Mouse (Mus musculus): ENCODE results near the gene Adam15.

Adam15 gene

DNA sequence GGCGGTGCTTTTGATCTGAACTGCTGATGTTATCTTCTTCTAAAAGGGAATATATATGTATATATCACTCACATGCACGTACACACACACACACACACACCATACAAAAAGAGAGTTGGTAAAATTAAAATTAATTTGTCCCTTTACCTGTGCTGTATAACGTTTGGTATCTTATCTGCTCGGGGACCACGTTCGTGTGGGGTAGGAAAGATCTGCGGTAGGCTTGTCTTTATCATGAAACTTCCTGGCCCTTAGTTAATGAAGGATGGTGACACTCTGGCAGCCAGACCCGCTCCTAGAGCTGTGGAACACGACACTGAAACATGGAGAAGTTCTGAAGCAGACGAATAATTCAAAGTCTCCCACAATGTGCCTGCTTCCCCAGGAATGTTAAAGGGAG lies 57.9 kb downstream of the Adam15 start:
- Histone ChIP-seq H3K36me3 (ENCODE audit: insufficient read depth, low read length) (no peaks in the 10 kb centered on the region), H3K27me3 (ENCODE audit: insufficient read depth, low read length) (peaks cover 9% of the 10 kb centered on the region; the same call in 1 of the 2 replicates), H3K4me3 (replicated peaks; ENCODE audit: low read length) (no peak overlapping the region), H3K9me3 (ENCODE audit: low read length) (no peaks in the 10 kb centered on the region), H3K4me1 (replicated peaks; ENCODE audit: low read depth, low read length) (peaks cover 19% of the 10 kb centered on the region)
- TF ChIP-seq NANOG (IDR thresholded peaks at IDR 0.05; ENCODE audit: borderline replicate concordance, low read length) (no peak), POU5F1 (IDR thresholded peaks at IDR 0.05; ENCODE audit: borderline replicate concordance, low read length) (no peak), CTCF (conservative IDR thresholded peaks at IDR 0.05; ENCODE audit: low read length) (no peak)
